ENCODE assay signal across 10 mouse cellular contexts in genomic region chr11:11832755-11833084, GRCm38 (mm10). TPM values are rescaled to one million over a fixed set of nuclear protein-coding genes. Genes with fewer than 3 reads are reported as not detected.
A peak's percentile ranks its signal among the peaks of the same experiment; 100 is the strongest.
DNase-seq lines count a peak whose midpoint lies in the region; ATAC-seq and TF ChIP-seq lines count a peak whose summit lies in the region.
"Had no signal": no experiment of that assay in that cellular context is flagged by ENCODE, and none has a peak within 500 bp of the region (broad histone marks: within the 10 kb centered on the region; RNA-seq: fewer than 3 reads in every experiment).

No protein-coding gene starts in this region.

- H3K9me3 ChIP-seq in heart, embryonic 10.5 days: no peaks in the 10 kb centered on the region
- no peaks in the 10 kb centered on the region for H3K9me3 ChIP-seq in midbrain, embryonic 10.5 days (replicated peaks)
- H3K9me3 ChIP-seq in midbrain, postnatal 0 days (ENCODE audit: low read length): no peaks in the 10 kb centered on the region
- H3K9me3 ChIP-seq in limb, embryonic 11.5 days (ENCODE audit: control insufficient read depth, low read length): no peaks in the 10 kb centered on the region
- H3K9me3 ChIP-seq: hindbrain, embryonic 15.5 days had no signal

- intact Hi-C loops in heart, postnatal 25 days (cut with DNase I): no loop called here

- no peak overlapping the region for H3K4me3 ChIP-seq in heart, embryonic 10.5 days
- H3K4me3 ChIP-seq in midbrain, embryonic 10.5 days: no peak overlapping the region
- H3K4me3 ChIP-seq in midbrain, postnatal 0 days (ENCODE audit: low read depth, low read length): no peak overlapping the region
- H3K4me3 ChIP-seq in limb, embryonic 11.5 days (ENCODE audit: low read depth, low read length): no peak overlapping the region
- H3K4me3 ChIP-seq: hindbrain, embryonic 15.5 days had no signal

- DNase-seq in heart, embryonic 10.5 days (ENCODE audit: low spot score): no peak
- DNase-seq in heart, postnatal 25 days (ENCODE audit: low spot score): no peak
- no peak for DNase-seq in midbrain, embryonic 10.5 days (ENCODE audit: low spot score)
- DNase-seq in midbrain, postnatal 0 days (ENCODE audit: low spot score): no peak
- no peak for DNase-seq in limb, embryonic 11.5 days (ENCODE audit: low spot score)
- no peak for DNase-seq in thymus, postnatal 0 days (ENCODE audit: low spot score)
- no peak for DNase-seq in cerebellum, adult 11 months
- no peak for DNase-seq in ovary, postnatal 36 days (ENCODE audit: low spot score)

- no peak for ATAC-seq in midbrain, postnatal 0 days (ENCODE audit: low FRiP score)
- ATAC-seq in limb, embryonic 11.5 days (ENCODE audit: insufficient number of reproducible peaks, low FRiP score, low TSS enrichment, low read depth): no peak

- no peak overlapping the region for H3K4me2 ChIP-seq in midbrain, postnatal 0 days (ENCODE audit: low read depth, low read length, poor library complexity, severe bottlenecking)
- no peak overlapping the region for H3K4me2 ChIP-seq in limb, embryonic 11.5 days (ENCODE audit: low read depth, severe bottlenecking)
- H3K4me2 ChIP-seq: hindbrain, embryonic 15.5 days had no signal

- H3K27me3 ChIP-seq in heart, embryonic 10.5 days (ENCODE audit: insufficient read depth, poor library complexity, severe bottlenecking): no peaks in the 10 kb centered on the region
- H3K27me3 ChIP-seq in midbrain, embryonic 10.5 days (ENCODE audit: low read depth, poor library complexity, severe bottlenecking): no peaks in the 10 kb centered on the region; the same call in none of the 2 replicates
- H3K27me3 ChIP-seq in midbrain, postnatal 0 days (ENCODE audit: insufficient read depth, low read length): no peaks in the 10 kb centered on the region
- H3K27me3 ChIP-seq in limb, embryonic 11.5 days (ENCODE audit: control insufficient read depth, insufficient read depth, low read length): no peaks in the 10 kb centered on the region
- H3K27me3 ChIP-seq: CH12.LX; hindbrain, embryonic 15.5 days had no signal

- peak overlapping the region; percentile 98 for H3K27ac ChIP-seq in heart, embryonic 10.5 days
- peak overlapping the region; percentile 84 for H3K27ac ChIP-seq in midbrain, embryonic 10.5 days (replicated peaks)
- H3K27ac ChIP-seq in midbrain, postnatal 0 days (ENCODE audit: low read depth, low read length): no peak overlapping the region
- H3K27ac ChIP-seq in limb, embryonic 11.5 days (replicated peaks; ENCODE audit: low read depth, low read length): peak overlapping the region; percentile 95
- H3K27ac ChIP-seq: hindbrain, embryonic 15.5 days had no signal

- no peak for TF ChIP-seq CTCF in midbrain, postnatal 0 days (IDR thresholded peaks at IDR 0.05)

- peaks cover 84% of the 10 kb centered on the region for H3K4me1 ChIP-seq in heart, embryonic 10.5 days
- peaks cover 80% of the 10 kb centered on the region for H3K4me1 ChIP-seq in midbrain, embryonic 10.5 days
- H3K4me1 ChIP-seq in midbrain, postnatal 0 days (ENCODE audit: insufficient read depth, low read length): no peaks in the 10 kb centered on the region; the same call in 1 of the 2 replicates
- H3K4me1 ChIP-seq in limb, embryonic 11.5 days (ENCODE audit: control insufficient read depth, insufficient read depth, low read length): peaks cover 54% of the 10 kb centered on the region

- H3K9ac ChIP-seq in midbrain, postnatal 0 days (replicated peaks; ENCODE audit: low read length, poor library complexity, severe bottlenecking): no peak overlapping the region
- H3K9ac ChIP-seq in limb, embryonic 11.5 days (ENCODE audit: low read length): no peak overlapping the region
- H3K9ac ChIP-seq: hindbrain, embryonic 15.5 days had no signal

- 14% methylated on average over 6 of the region's 6 CpGs for WGBS in heart, embryonic 10.5 days
- WGBS in midbrain, embryonic 10.5 days: 33% methylated on average over 6 of the region's 6 CpGs
- 41% methylated on average over 6 of the region's 6 CpGs for WGBS in midbrain, postnatal 0 days
- WGBS in limb, embryonic 11.5 days: 15% methylated on average over 6 of the region's 6 CpGs

- no peaks in the 10 kb centered on the region for H3K36me3 ChIP-seq in heart, embryonic 10.5 days
- H3K36me3 ChIP-seq in midbrain, embryonic 10.5 days: no peaks in the 10 kb centered on the region
- no peaks in the 10 kb centered on the region for H3K36me3 ChIP-seq in midbrain, postnatal 0 days (ENCODE audit: insufficient read depth, low read length)
- H3K36me3 ChIP-seq in limb, embryonic 11.5 days (ENCODE audit: control insufficient read depth, insufficient read depth, low read length): no peaks in the 10 kb centered on the region
- H3K36me3 ChIP-seq: hindbrain, embryonic 15.5 days had no signal

RNA-seq across cellular contexts. Expression of gene Fignl1, which starts 24.0 kb away (rescaled TPM):
- 94.9 and 96.4 TPM in 2 replicates for polyA plus RNA-seq in heart, embryonic 10.5 days (2016; fragmentation: Nextera tagmentation; extraction: Ambion mirVana)
- under 1 TPM; 0.59 to 0.60 TPM for total RNA-seq in heart, postnatal 25 days (2021)
- 103 and 112 TPM in 2 replicates for polyA plus RNA-seq in midbrain, embryonic 10.5 days (2016; fragmentation: Nextera tagmentation; extraction: Ambion mirVana)
- 4.4 and 5.2 TPM in 2 replicates for total RNA-seq in midbrain, postnatal 0 days (2014; rRNA removed)
- polyA plus RNA-seq in midbrain, postnatal 0 days (2015; fragmentation: Nextera tagmentation; extraction: Ambion mirVana): 2.2 and 3.7 TPM in 2 replicates
- polyA plus RNA-seq in limb, embryonic 11.5 days (2014; fragmentation: Nextera tagmentation; extraction: Ambion mirVana): 96.7 and 102 TPM in 2 replicates
- polyA plus RNA-seq in thymus, postnatal 0 days (2015; fragmentation: Nextera tagmentation; extraction: Ambion mirVana): 62.4 and 65.6 TPM in 2 replicates

Comparison
In these comparisons a context has a peak if more than half of its experiments do, and no peak if none do; other contexts are left out.
1. RNA of gene Fignl1, which starts 24.0 kb away (polyA plus RNA-seq): 103 to 112 TPM in midbrain, embryonic 10.5 days, 96.7 to 102 TPM in limb, embryonic 11.5 days, 94.9 to 96.4 TPM in heart, embryonic 10.5 days and 62.4 to 65.6 TPM in thymus, postnatal 0 days; 2.2 to 3.7 TPM in midbrain, postnatal 0 days; every median in the first group is over 10 times any median in the second.